Mouse (Mus musculus) liver, embryonic 11.5 days (tissue): ENCODE measurements around the gene Upp2. TPM values are rescaled to one million over a fixed set of nuclear protein-coding genes. Genes with fewer than 3 reads are reported as not detected.
A peak's percentile ranks its signal among the peaks of the same experiment; 100 is the strongest.

Experiments used
- ATAC-seq: fragments of 200-750 bp; cut with Nextera tagmentation; replicated peaks from 2 replicates; pipeline ENCODE4 v1.8.0; 2017; ENCODE audit warnings: moderate number of reproducible peaks, mild to moderate bottlenecking, moderate TSS enrichment, moderate library complexity; ENCODE audit not compliant: low FRiP score
- DNase-seq: peaks from one replicate; pipeline ENCODE4 v3.0.0-alpha.2; 2017; ENCODE audit warnings: low spot score
- H3K27ac ChIP-seq: fragments of 300-500 bp; sonication (generic); 2 replicates; pipeline ENCODE4 v1.5.1; 2014; ENCODE audit warnings: mild to moderate bottlenecking, low read depth, low read length, control low read depth
- H3K27me3 ChIP-seq: fragments of 300-500 bp; sonication (generic); replicated peaks from 2 replicates; pipeline ENCODE4 v1.6.1; 2014; ENCODE audit warnings: low read length, mixed read lengths; ENCODE audit not compliant: control insufficient read depth, insufficient read depth
- H3K36me3 ChIP-seq: fragments of 300-500 bp; sonication (generic); 2 replicates; pipeline ENCODE4 v1.6.1; 2014; ENCODE audit warnings: mild to moderate bottlenecking, low read length, moderate library complexity, mixed read lengths; ENCODE audit not compliant: control insufficient read depth, insufficient read depth
- H3K4me1 ChIP-seq: fragments of 300-500 bp; sonication (generic); replicated peaks from 2 replicates; pipeline ENCODE4 v1.6.1; 2014; ENCODE audit warnings: low read length, mixed read lengths; ENCODE audit not compliant: control insufficient read depth, insufficient read depth
- H3K4me2 ChIP-seq: fragments of 300-500 bp; sonication (generic); 2 replicates; pipeline ENCODE4 v1.6.1; 2014; ENCODE audit warnings: mild to moderate bottlenecking, control low read depth, moderate library complexity
- H3K4me3 ChIP-seq: fragments of 300-500 bp; sonication (generic); 2 replicates; pipeline ENCODE4 v1.5.1; 2014; ENCODE audit warnings: low read depth, low read length, control low read depth
- H3K9ac ChIP-seq: fragments of 300-500 bp; sonication (generic); 2 replicates; pipeline ENCODE4 v1.6.1; 2014; ENCODE audit warnings: low read depth, low read length, control low read depth
- H3K9me3 ChIP-seq: fragments of 300-500 bp; sonication (generic); 2 replicates; pipeline ENCODE4 v1.6.1; 2016; ENCODE audit warnings: low read length, inconsistent platforms, mixed read lengths; ENCODE audit not compliant: control insufficient read depth
- WGBS: fragments of 180-500 bp; shearing (Covaris S2); extraction: QIAGEN DNeasy Blood & Tissue Kit; methylation state at CpG from one replicate; pipeline ENCODE4 v1.1.7; 2014; 5-methylcytosine and 5-hydroxymethylcytosine counted together
- polyA plus RNA-seq: library from polyadenylated mRNA; unstranded; fragments of >200 nt; fragmentation: Nextera tagmentation; extraction: Ambion mirVana; gene quantifications from 2 replicates; pipeline ENCODE4 v1.2.1, GENCODE M21; 2014

Upp2 gene
- polyA plus RNA-seq, 1 experiment from 2014 or later = 4.8 TPM

GRCm38 (mm10) chr2:58529860-58530440 lies 37.1 kb upstream of the Upp2 start:
- H3K27ac ChIP-seq = no peak overlapping the region
- no peaks in the 10 kb centered on the region for H3K9me3 ChIP-seq
- no peak overlapping the region for H3K4me3 ChIP-seq
- H3K4me1 ChIP-seq = peaks cover 39% of the 10 kb centered on the region
- no peak overlapping the region for H3K4me2 ChIP-seq
- ATAC-seq = no peak
- no peak overlapping the region for H3K9ac ChIP-seq
- H3K27me3 ChIP-seq = no peaks in the 10 kb centered on the region
- DNase-seq = no peak
- H3K36me3 ChIP-seq = no peaks in the 10 kb centered on the region
- WGBS = 61% methylated on average over 7 of the region's 7 CpGs

GRCm38 (mm10) chr2:58530521-58530920 lies 36.6 kb upstream of the Upp2 start:
- Histone ChIP-seq H3K27me3 (no peaks in the 10 kb centered on the region), H3K27ac (no peak overlapping the region), H3K9me3 (no peaks in the 10 kb centered on the region), H3K4me2 (no peak overlapping the region), H3K9ac (no peak overlapping the region), H3K4me3 (no peak overlapping the region), H3K36me3 (no peaks in the 10 kb centered on the region), H3K4me1 (peaks cover 44% of the 10 kb centered on the region)
- no peak for DNase-seq
- no peak for ATAC-seq
- 67% methylated on average over 4 of the region's 4 CpGs for WGBS

GRCm38 (mm10) chr2:58532260-58532850 lies 34.7 kb upstream of the Upp2 start:
- 0 out of 2 replicates have a peak overlapping the region, but pooled peaks have one; percentile 19 for H3K4me3 ChIP-seq
- no peak overlapping the region for H3K9ac ChIP-seq
- H3K4me2 ChIP-seq = peak overlapping the region; percentile 58
- H3K9me3 ChIP-seq = no peaks in the 10 kb centered on the region
- no peaks in the 10 kb centered on the region for H3K36me3 ChIP-seq
- DNase-seq (peak; percentile 59), ATAC-seq (peak; percentile 88)
- 12% methylated on average over 9 of the region's 10 CpGs for WGBS
- H3K4me1 ChIP-seq = peaks cover 48% of the 10 kb centered on the region
- H3K27ac ChIP-seq = peak overlapping the region; percentile 56; the same call in 1 of the 2 replicates
- no peaks in the 10 kb centered on the region for H3K27me3 ChIP-seq

GRCm38 (mm10) chr2:58533521-58534001 lies 33.5 kb upstream of the Upp2 start:
- H3K4me1 ChIP-seq = peaks cover 48% of the 10 kb centered on the region
- no peak overlapping the region for H3K9ac ChIP-seq
- H3K27ac ChIP-seq = peak overlapping the region; percentile 13
- no peaks in the 10 kb centered on the region for H3K36me3 ChIP-seq
- no peak for DNase-seq
- ATAC-seq = no peak
- no peaks in the 10 kb centered on the region for H3K27me3 ChIP-seq
- H3K9me3 ChIP-seq = no peaks in the 10 kb centered on the region
- 42% methylated on average over 7 of the region's 7 CpGs for WGBS
- H3K4me2 ChIP-seq = peak overlapping the region; percentile 33
- no peak overlapping the region for H3K4me3 ChIP-seq

- H3K4me1 ChIP-seq = peaks cover 48% of the 10 kb centered on the region
- H3K27me3 ChIP-seq = no peaks in the 10 kb centered on the region
- WGBS = 57% methylated on average over 4 of the region's 4 CpGs
- H3K9me3 ChIP-seq = no peaks in the 10 kb centered on the region
- DNase-seq = no peak
- H3K4me3 ChIP-seq = no peak overlapping the region
- no peak overlapping the region for H3K4me2 ChIP-seq
- no peaks in the 10 kb centered on the region for H3K36me3 ChIP-seq
- no peak overlapping the region for H3K9ac ChIP-seq
- no peak overlapping the region for H3K27ac ChIP-seq
- no peak for ATAC-seq
Observed at GRCm38 (mm10) chr2:58534379-58534778, 32.7 kb upstream of the Upp2 start.

GRCm38 (mm10) chr2:58535233-58535632 lies 31.9 kb upstream of the Upp2 start:
- no peak overlapping the region for H3K4me3 ChIP-seq
- ATAC-seq = 0 out of 2 replicates have a peak, but pooled peaks have one; percentile 5

GRCm38 (mm10) chr2:58536796-58537195 lies 30.3 kb upstream of the Upp2 start:
- no peak for ATAC-seq
- Histone ChIP-seq H3K4me1 (peaks cover 37% of the 10 kb centered on the region), H3K9me3 (no peaks in the 10 kb centered on the region), H3K36me3 (no peaks in the 10 kb centered on the region), H3K27ac (no peak overlapping the region), H3K9ac (no peak overlapping the region), H3K27me3 (no peaks in the 10 kb centered on the region), H3K4me3 (no peak overlapping the region), H3K4me2 (no peak overlapping the region)
- WGBS = 82% methylated on average over 3 of the region's 3 CpGs
- DNase-seq = no peak

More at GRCm38 (mm10) chr2:58535233-58535632, 31.9 kb upstream of the Upp2 start:
- 63% methylated on average over 8 of the region's 8 CpGs for WGBS
- Histone ChIP-seq H3K27me3 (no peaks in the 10 kb centered on the region), H3K36me3 (no peaks in the 10 kb centered on the region), H3K4me1 (peaks cover 44% of the 10 kb centered on the region), H3K9ac (no peak overlapping the region), H3K27ac (no peak overlapping the region), H3K4me2 (no peak overlapping the region; the same call in 1 of the 2 replicates), H3K9me3 (no peaks in the 10 kb centered on the region)
- no peak for DNase-seq

GRCm38 (mm10) chr2:58538196-58538595 lies 28.9 kb upstream of the Upp2 start:
- Histone ChIP-seq H3K27ac (no peak overlapping the region), H3K4me3 (no peak overlapping the region), H3K9me3 (no peaks in the 10 kb centered on the region), H3K36me3 (no peaks in the 10 kb centered on the region), H3K4me2 (no peak overlapping the region), H3K4me1 (peaks cover 32% of the 10 kb centered on the region), H3K27me3 (no peaks in the 10 kb centered on the region), H3K9ac (no peak overlapping the region)
- DNase-seq = no peak
- ATAC-seq = no peak
- WGBS = 88% methylated on average over 6 of the region's 6 CpGs

GRCm38 (mm10) chr2:58543252-58543651 lies 23.8 kb upstream of the Upp2 start:
- no peak for DNase-seq
- no peak for ATAC-seq
- Histone ChIP-seq H3K9me3 (no peaks in the 10 kb centered on the region), H3K4me3 (no peak overlapping the region), H3K36me3 (no peaks in the 10 kb centered on the region), H3K4me2 (no peak overlapping the region), H3K4me1 (peaks cover 9% of the 10 kb centered on the region), H3K27me3 (no peaks in the 10 kb centered on the region), H3K27ac (no peak overlapping the region), H3K9ac (no peak overlapping the region)
- 92% methylated on average over 5 of the region's 5 CpGs for WGBS
